Mouse (Mus musculus) heart, embryonic 10.5 days (tissue): ENCODE measurements around the gene Pwp2. TPM values are rescaled to one million over a fixed set of nuclear protein-coding genes. Genes with fewer than 3 reads are reported as not detected.
"Not testable (repeated sequence)": the region's sequence is repeated elsewhere in the genome, so short reads cannot be mapped to it uniquely, and the experiment has no call there.

ENCODE experiments used
- DNase-seq: peaks from one replicate; pipeline ENCODE4 v3.0.0-alpha.2; 2017; ENCODE audit warnings: low spot score
- H3K27ac ChIP-seq: fragments of 300-500 bp; sonication (generic); 2 replicates; pipeline ENCODE4 v1.5.1; 2016; ENCODE audit warnings: mild to moderate bottlenecking
- H3K27me3 ChIP-seq: fragments of 300-500 bp; sonication (generic); 2 replicates; pipeline ENCODE4 v1.6.1; 2016; ENCODE audit warnings: mild to moderate bottlenecking; ENCODE audit not compliant: poor library complexity, insufficient read depth, severe bottlenecking
- H3K36me3 ChIP-seq: fragments of 300-500 bp; sonication (generic); 2 replicates; pipeline ENCODE4 v1.6.1; 2016; ENCODE audit warnings: mild to moderate bottlenecking, moderate library complexity
- H3K4me1 ChIP-seq: fragments of 300-500 bp; sonication (generic); 2 replicates; pipeline ENCODE4 v1.6.1; 2016; ENCODE audit warnings: mild to moderate bottlenecking
- H3K4me3 ChIP-seq: fragments of 300-500 bp; sonication (generic); 2 replicates; pipeline ENCODE4 v1.5.1; 2016; ENCODE audit warnings: mild to moderate bottlenecking, moderate library complexity
- H3K9me3 ChIP-seq: fragments of 300-500 bp; sonication (generic); 2 replicates; pipeline ENCODE4 v1.6.1; 2016; ENCODE audit warnings: mild to moderate bottlenecking, moderate library complexity
- WGBS: fragments of 180-500 bp; shearing (Covaris S2); methylation state at CpG from one replicate; pipeline ENCODE4 v1.1.7; 2016; 5-methylcytosine and 5-hydroxymethylcytosine counted together
- polyA plus RNA-seq: library from polyadenylated mRNA; unstranded; fragments of >200 nt; fragmentation: Nextera tagmentation; extraction: Ambion mirVana; gene quantifications from 2 replicates; pipeline ENCODE4 v1.2.1, GENCODE M21; 2016

Gene Pwp2
- polyA plus RNA-seq, 1 experiment from 2014 or later = 23.1 TPM

DNA sequence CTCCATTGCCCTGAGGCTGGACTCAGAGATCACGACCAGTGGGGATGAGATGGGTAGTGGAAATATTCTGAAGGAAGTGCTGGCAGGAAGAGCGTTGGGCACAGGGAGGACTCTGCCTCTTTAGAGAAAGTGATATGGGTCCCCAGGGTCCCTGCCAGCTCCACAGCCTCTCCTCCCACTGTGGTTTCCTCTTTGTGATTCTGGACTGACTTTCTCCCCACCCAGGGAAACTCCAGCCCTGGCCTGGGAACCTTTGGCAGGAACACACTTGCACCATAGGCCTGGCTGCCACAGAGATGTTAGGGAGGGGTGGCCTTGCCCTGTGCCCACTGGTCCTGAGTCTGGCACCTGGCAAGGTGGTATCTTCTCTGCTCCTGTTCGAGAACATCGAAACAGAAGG is 55.0 kb downstream of the Pwp2 start:
- H3K27ac ChIP-seq = no peak overlapping the region

DNA sequence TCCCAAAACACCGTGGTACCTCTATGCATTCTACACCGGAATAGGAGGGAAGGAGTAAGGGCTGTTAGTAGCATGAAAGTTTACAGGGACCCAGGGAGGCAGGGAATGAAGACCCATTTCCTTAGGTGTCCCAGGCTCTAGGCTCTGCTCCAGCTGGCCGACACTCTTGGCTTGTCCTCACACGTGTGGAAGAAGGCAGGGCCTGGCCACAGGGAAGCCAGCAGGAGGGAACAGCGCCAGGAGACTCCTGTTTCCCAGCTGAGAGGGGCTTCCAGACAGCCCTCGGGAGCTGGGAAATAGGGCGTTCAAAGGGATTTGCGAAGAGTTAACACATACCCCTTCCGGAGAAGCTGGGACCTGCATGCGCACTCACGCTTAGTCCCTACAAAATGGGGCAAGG is 55.5 kb downstream of the Pwp2 start:
- no peak overlapping the region for H3K4me3 ChIP-seq
- no peaks in the 10 kb centered on the region for H3K9me3 ChIP-seq
- no peaks in the 10 kb centered on the region for H3K36me3 ChIP-seq
- WGBS = 36% methylated on average over 11 of the region's 11 CpGs
- no peak for DNase-seq
- H3K27ac ChIP-seq = no peak overlapping the region
- 0 out of 2 replicates have a peak, but pooled peaks cover 17% of the 10 kb centered on the region for H3K27me3 ChIP-seq
- peaks cover 6% of the 10 kb centered on the region for H3K4me1 ChIP-seq

More for the DNA sequence above, 55.0 kb downstream of the Pwp2 start:
- DNase-seq = no peak
- no peaks in the 10 kb centered on the region for H3K36me3 ChIP-seq
- WGBS = 72% methylated on average over 4 of the region's 4 CpGs
- H3K9me3 ChIP-seq = no peaks in the 10 kb centered on the region
- no peak overlapping the region for H3K4me3 ChIP-seq
- peaks cover 9% of the 10 kb centered on the region for H3K4me1 ChIP-seq
- H3K27me3 ChIP-seq = 0 out of 2 replicates have a peak, but pooled peaks cover 17% of the 10 kb centered on the region

DNA sequence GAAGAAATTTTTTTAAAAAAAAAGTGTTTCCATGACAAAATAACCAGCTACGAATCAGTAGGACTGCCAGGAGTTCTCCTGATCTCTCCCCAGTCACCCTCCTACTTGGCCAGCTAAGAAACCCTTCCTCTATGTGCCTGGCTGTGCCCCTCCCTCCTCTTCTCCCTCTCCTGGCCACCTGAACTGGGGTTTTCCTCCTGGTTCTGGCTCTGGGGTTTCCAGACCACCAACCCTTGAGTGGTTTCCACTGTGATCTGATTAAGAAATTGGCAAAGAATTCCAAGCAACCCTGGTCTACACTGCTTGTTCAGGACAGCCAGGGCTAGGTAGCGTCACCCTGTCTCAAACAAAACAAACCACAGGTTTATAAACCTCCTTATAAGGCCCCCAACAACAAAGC is 56.3 kb downstream of the Pwp2 start:
- H3K4me3 ChIP-seq = no peak overlapping the region
- H3K4me1 ChIP-seq = peaks cover 7% of the 10 kb centered on the region; the same call in 1 of the 2 replicates
- no peaks in the 10 kb centered on the region for H3K36me3 ChIP-seq
- 0 out of 2 replicates have a peak, but pooled peaks cover 17% of the 10 kb centered on the region for H3K27me3 ChIP-seq
- WGBS = 83% methylated on average over 2 of the region's 2 CpGs
- H3K27ac ChIP-seq = no peak overlapping the region
- no peaks in the 10 kb centered on the region for H3K9me3 ChIP-seq
- DNase-seq = no peak

DNA sequence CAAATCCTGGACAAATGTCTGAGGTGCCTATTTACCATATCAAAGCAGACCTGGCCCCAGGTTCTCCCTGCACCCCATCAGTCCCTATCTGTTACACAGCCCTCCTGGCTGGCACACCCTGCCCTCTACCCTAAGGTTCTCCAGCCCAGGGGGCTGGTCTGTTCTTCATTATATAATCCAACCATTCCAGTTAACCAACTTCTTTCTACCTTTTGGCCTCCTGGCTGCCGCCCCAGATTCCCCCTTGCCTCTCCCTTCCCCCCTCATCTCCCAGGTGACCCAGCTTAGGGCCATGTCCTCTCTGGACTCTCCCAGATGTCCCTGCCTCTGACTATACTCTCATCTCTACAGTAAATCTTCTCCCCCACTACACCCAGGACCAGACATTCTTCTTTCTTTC is 57.0 kb downstream of the Pwp2 start:
- Histone ChIP-seq H3K9me3 (no peaks in the 10 kb centered on the region), H3K27ac (no peak overlapping the region), H3K36me3 (no peaks in the 10 kb centered on the region), H3K27me3 (0 out of 2 replicates have a peak, but pooled peaks cover 17% of the 10 kb centered on the region), H3K4me1 (peaks cover 7% of the 10 kb centered on the region; the same call in 1 of the 2 replicates), H3K4me3 (no peak overlapping the region)
- WGBS = 68% methylated on average over 1 of the region's 1 CpGs
- no peak for DNase-seq

DNA sequence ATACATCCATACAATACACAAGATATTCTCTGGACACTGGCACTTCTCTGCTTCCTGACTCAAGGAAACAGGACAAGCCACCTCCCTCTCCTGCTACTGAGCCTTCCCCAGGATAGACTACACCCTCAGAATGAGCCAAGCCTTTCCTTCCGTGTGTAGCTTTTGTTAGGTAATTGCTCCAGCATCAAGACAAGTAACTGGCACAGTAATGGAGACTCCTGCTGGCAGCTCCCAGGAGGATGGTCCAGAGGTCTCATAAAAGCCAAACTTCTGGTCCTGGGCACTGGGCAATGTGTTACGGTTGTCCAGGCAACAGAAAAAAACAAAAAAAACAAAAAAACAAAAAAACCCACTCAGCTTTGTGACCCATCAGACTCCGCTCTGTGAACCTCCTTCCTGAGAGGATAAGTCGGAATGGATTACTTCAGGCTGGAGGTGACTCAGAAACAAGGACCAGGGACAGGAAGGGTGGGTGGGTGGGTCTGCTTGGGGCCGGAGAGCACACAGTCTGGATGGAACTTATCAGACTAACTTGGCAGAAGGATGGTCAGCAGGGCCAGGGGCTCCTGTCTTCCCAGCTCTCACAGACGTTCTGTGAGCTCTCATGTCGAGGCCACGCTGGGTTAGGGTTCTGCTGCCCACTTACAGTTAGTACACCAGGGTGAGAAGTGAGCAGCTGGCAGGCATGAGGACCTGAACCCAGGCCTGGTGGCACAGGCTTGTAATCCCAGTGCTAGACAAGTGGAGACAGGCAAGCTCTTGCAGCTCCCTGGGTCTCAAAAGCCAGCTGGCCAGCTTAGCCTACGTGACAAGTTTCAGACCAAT is 57.7 kb downstream of the Pwp2 start:
- no peaks in the 10 kb centered on the region for H3K9me3 ChIP-seq
- H3K4me3 ChIP-seq = no peak overlapping the region
- H3K36me3 ChIP-seq = no peaks in the 10 kb centered on the region
- 0 out of 2 replicates have a peak, but pooled peaks cover 17% of the 10 kb centered on the region for H3K27me3 ChIP-seq
- DNase-seq = no peak
- peaks cover 7% of the 10 kb centered on the region; the same call in 1 of the 2 replicates for H3K4me1 ChIP-seq
- no peak overlapping the region for H3K27ac ChIP-seq
- 60% methylated on average over 9 of the region's 9 CpGs for WGBS

DNA sequence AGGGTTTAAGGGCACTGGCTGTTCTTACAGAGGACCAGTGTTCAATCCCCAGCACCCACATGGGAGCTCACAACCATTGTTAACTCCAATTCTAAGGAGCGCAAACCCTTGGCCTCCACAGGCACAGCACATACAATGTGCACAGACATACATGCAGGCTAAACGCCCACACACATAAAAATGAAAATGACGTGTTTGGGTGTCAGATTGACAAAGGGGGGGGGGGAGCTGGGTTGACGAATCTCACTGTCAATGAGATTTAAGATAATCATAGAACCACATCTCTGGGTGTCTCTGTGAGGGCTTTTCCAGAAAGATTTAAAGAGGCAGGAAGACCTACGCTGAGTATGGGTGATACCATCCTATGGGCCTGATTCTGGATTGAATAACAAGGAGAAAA is 58.6 kb downstream of the Pwp2 start:
- Histone ChIP-seq H3K4me1 (peaks cover 7% of the 10 kb centered on the region; the same call in 1 of the 2 replicates), H3K36me3 (no peaks in the 10 kb centered on the region), H3K9me3 (no peaks in the 10 kb centered on the region), H3K27me3 (0 out of 2 replicates have a peak, but pooled peaks cover 16% of the 10 kb centered on the region), H3K4me3 (no peak overlapping the region), H3K27ac (no peak overlapping the region)
- DNase-seq = no peak
- WGBS = 88% methylated on average over 5 of the region's 5 CpGs

DNA sequence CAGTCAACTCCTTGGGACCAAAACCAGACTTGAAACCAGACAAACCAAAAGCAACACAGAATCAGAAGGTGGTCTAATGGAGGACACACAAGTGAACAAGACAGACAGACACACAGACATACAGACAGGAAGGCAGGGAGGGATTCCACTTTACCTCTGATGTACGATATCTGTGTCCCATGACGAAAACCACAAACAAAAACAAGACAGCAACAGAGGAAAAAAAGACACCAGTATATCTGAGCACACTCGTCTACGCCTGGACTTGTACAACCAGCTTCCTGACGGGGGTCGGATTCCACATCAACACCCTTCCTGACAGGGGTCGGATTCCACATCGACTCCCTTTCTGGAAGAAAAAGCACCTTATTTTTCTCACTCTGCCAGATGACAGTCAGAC is 59.9 kb downstream of the Pwp2 start:
- not testable (repeated sequence) for H3K36me3 ChIP-seq, H3K27me3 ChIP-seq, H3K4me3 ChIP-seq, H3K9me3 ChIP-seq, DNase-seq, H3K4me1 ChIP-seq, H3K27ac ChIP-seq
- WGBS = 49% methylated on average over 8 of the region's 8 CpGs

DNA sequence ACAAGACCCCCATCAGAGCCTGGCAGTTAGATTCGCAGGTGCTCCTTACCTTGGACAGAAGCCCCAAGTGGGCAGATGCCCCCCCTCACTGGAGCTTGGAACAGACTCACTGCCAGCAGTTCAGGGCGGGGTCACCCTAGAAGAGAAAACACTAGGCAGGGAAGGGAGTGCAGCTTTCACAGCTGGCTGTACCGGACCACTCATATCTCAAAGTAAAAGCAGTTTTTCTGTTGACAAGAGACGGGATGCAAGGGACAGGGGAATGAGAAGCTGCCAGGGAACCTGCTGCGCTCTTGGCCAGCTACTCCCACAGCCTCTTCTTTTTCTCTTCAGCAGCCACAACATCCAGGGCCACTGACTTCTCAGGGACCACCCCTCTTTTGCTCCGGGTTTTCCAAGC is 60.8 kb downstream of the Pwp2 start:
- not testable (repeated sequence) for H3K36me3 ChIP-seq, H3K4me1 ChIP-seq, H3K9me3 ChIP-seq, H3K27ac ChIP-seq, H3K4me3 ChIP-seq, H3K27me3 ChIP-seq
- WGBS = 39% methylated on average over 6 of the region's 6 CpGs
- peak; percentile 66 for DNase-seq

Other genes starting within 250 kb of the Pwp2 start
- gene Trpm2, start 214.6 kb downstream of the Pwp2 start, polyA plus RNA-seq = 0.43 TPM in 2 replicates
- 16.9 and 23.1 TPM in 2 replicates for gene 1810043G02Rik, start 206.6 kb downstream of the Pwp2 start, polyA plus RNA-seq
- 264 and 274 TPM in 2 replicates for gene Pfkl, start 175.1 kb downstream of the Pwp2 start, polyA plus RNA-seq
- not detected in 2 replicates for gene Dnmt3l, start 143.2 kb downstream of the Pwp2 start, polyA plus RNA-seq
- 0.18 and 0.45 TPM in 2 replicates for gene Aire, start 141.5 kb downstream of the Pwp2 start, polyA plus RNA-seq
- gene Icosl, start 115.8 kb downstream of the Pwp2 start, polyA plus RNA-seq = 1.4 and 2.1 TPM in 2 replicates
- gene D10Jhu81e, start 15.4 kb downstream of the Pwp2 start, polyA plus RNA-seq = 32.8 and 34.9 TPM in 2 replicates
- 11.1 and 13.5 TPM in 2 replicates for gene Trappc10, start 59.5 kb upstream of the Pwp2 start, polyA plus RNA-seq
- gene Agpat3, start 167.3 kb upstream of the Pwp2 start, polyA plus RNA-seq = 43.7 and 44.2 TPM in 2 replicates
- 271 and 283 TPM in 2 replicates for gene Rrp1, start 227.9 kb upstream of the Pwp2 start, polyA plus RNA-seq
- 117 and 136 TPM in 2 replicates for gene Cstb, start 240.5 kb upstream of the Pwp2 start, polyA plus RNA-seq